Mouse (Mus musculus) bone marrow macrophage, adult 2 months (primary cell): Measurements from ENCODE around the gene Unc119b.

Experiments
- CTCF ChIP-seq: IDR thresholded peaks from 2 replicates; pipeline ENCODE4 v1.5.1; 2012; ENCODE audit warnings: low read depth, mild to moderate bottlenecking, low read length, moderate library complexity
- POLR2A ChIP-seq: IDR thresholded peaks from 2 replicates; pipeline ENCODE4 v1.6.1; 2012; ENCODE audit warnings: mild to moderate bottlenecking, low read depth, low read length, borderline replicate concordance

GRCm38 (mm10) chr5:115182925-115183324 is 48.1 kb upstream of the Unc119b start:
- TF ChIP-seq POLR2A (no peak), CTCF (no peak)
